Mouse (Mus musculus) layer of hippocampus, adult 18-20 months (tissue): ENCODE data around the gene Gm9045. TPM values are rescaled to one million over a fixed set of nuclear protein-coding genes. Genes with fewer than 3 reads are reported as not detected.
"Not testable (repeated sequence)": the region's sequence is repeated elsewhere in the genome, so short reads cannot be mapped to it uniquely, and the experiment has no call there.

Source experiments
- DNase-seq, 2 experiments: peaks; one replicate each; pipeline ENCODE4 v3.0.0; 2022; ENCODE audit warnings: low spot score in 2 of 2
- long read RNA-seq: library from polyadenylated mRNA; stranded (forward); transcript quantifications from one replicate; pipeline ENCODE4 v2.0.0, GENCODE M21; 2021
- total RNA-seq, 2 experiments: library from RNA; stranded (reverse); gene quantifications; 2 replicates each; pipeline ENCODE4 v1.2.3; 2021

Gene Gm9045
- under 1 TPM in 1 of 2 experiments, not detected in 1; 0.12 TPM for total RNA-seq
- long read RNA-seq, result 0 reads

- not testable (repeated sequence) for DNase-seq
These were observed at the start of gene Gm9045 for GRCm38 (mm10) chr10:118337731-118338130. Gene Gm9045, minus strand, starts transcription at chr10:118337831.

GRCm38 (mm10) chr10:118370443-118370842, 32.8 kb upstream of the Gm9045 start:
- DNase-seq, result peak; percentile 77 to 87

- no peak for DNase-seq
These were observed 31.9 kb upstream of the Gm9045 start for GRCm38 (mm10) chr10:118369518-118369917.

GRCm38 (mm10) chr10:118354005-118354404, 16.4 kb upstream of the Gm9045 start, which contains the start of gene Gm9049:
Gene Gm9049, minus strand, starts transcription at chr10:118354105.
- DNase-seq, result not testable (repeated sequence)

GRCm38 (mm10) chr10:118348579-118348978, 10.9 kb upstream of the Gm9045 start, which contains the start of gene Gm9048:
Gene Gm9048, minus strand, starts transcription at chr10:118348679.
- not testable (repeated sequence) for DNase-seq

- not testable (repeated sequence) for DNase-seq
These were observed 5.5 kb upstream of the Gm9045 start, which contains the start of gene Gm9046 for GRCm38 (mm10) chr10:118343155-118343554. Gene Gm9046, minus strand, starts transcription at chr10:118343255.

- DNase-seq, result not testable (repeated sequence)
These were observed 5.3 kb downstream of the Gm9045 start, which contains the start of gene Gm9044 for GRCm38 (mm10) chr10:118332308-118332707. Gene Gm9044, minus strand, starts transcription at chr10:118332408.

GRCm38 (mm10) chr10:118326869-118327268, 10.8 kb downstream of the Gm9045 start, which contains the start of gene Gm9040:
Gene Gm9040, minus strand, starts transcription at chr10:118326969.
- not testable (repeated sequence) for DNase-seq

GRCm38 (mm10) chr10:118319024-118319423, 18.6 kb downstream of the Gm9045 start:
- no peak for DNase-seq

GRCm38 (mm10) chr10:118302133-118302532, 35.5 kb downstream of the Gm9045 start:
- DNase-seq, result not testable (repeated sequence)

GRCm38 (mm10) chr10:118294938-118295337, 42.7 kb downstream of the Gm9045 start, which contains the start of gene Iltifb:
Gene Iltifb, minus strand, starts transcription at chr10:118295038.
- DNase-seq, result no peak

Other genes with a start within 250 kb of the Gm9045 start
- 1 to 10 TPM; 7.3 to 7.7 TPM for gene Mdm1, start 196.0 kb downstream of the Gm9045 start, total RNA-seq
- not detected for gene Il22, start 132.9 kb downstream of the Gm9045 start, total RNA-seq
- gene Gm32717, start 97.1 kb downstream of the Gm9045 start, total RNA-seq, result under 1 TPM; 0.74 to 0.97 TPM
- under 1 TPM; 0.74 to 0.97 TPM for gene Gm32802, start 79.1 kb downstream of the Gm9045 start, total RNA-seq
- gene Iltifb, start 42.8 kb downstream of the Gm9045 start, total RNA-seq, result not detected
- gene Gm9040, start 10.9 kb downstream of the Gm9045 start, total RNA-seq, result not detected
- gene Gm9044, start 5.4 kb downstream of the Gm9045 start, total RNA-seq, result not detected
- not detected for gene Gm9046, start 5.4 kb upstream of the Gm9045 start, total RNA-seq
- gene Gm9048, start 10.8 kb upstream of the Gm9045 start, total RNA-seq, result not detected
- under 1 TPM in 1 of 2 experiments, not detected in 1; 0.12 TPM for gene Gm9049, start 16.3 kb upstream of the Gm9045 start, total RNA-seq
- gene Ifng, start 103.2 kb upstream of the Gm9045 start, total RNA-seq, result not detected